Mouse (Mus musculus): Measurements from ENCODE around the gene Rxra. TPM values are rescaled to one million over a fixed set of nuclear protein-coding genes. Genes with fewer than 3 reads are reported as not detected.

The Rxra gene
- total and polyA plus RNA-seq, 3 experiments, result 0.05 TPM; not detected in 2

- Histone ChIP-seq H3K36me3 (replicated peaks) (no peaks in the 10 kb centered on the region), H3K4me3 (ENCODE audit: low read depth, low read length) (no peak overlapping the region), H3K4me1 (ENCODE audit: insufficient read depth, low read depth, low read length) (peaks cover 55% of the 10 kb centered on the region), H3K9me3 (replicated peaks) (no peaks in the 10 kb centered on the region), H3K27me3 (ENCODE audit: insufficient read depth, low read length) (peaks cover 24% of the 10 kb centered on the region)
- no peak for TF ChIP-seq TAL1 (conservative IDR thresholded peaks at IDR 0.05; ENCODE audit: low read depth, low read length)
- no peak for TF ChIP-seq CTCF (IDR thresholded peaks at IDR 0.05; ENCODE audit: low read depth, low read length)
- no peak for TF ChIP-seq GATA1 (IDR thresholded peaks at IDR 0.05; ENCODE audit: borderline replicate concordance, low read length)
- TF ChIP-seq POLR2AphosphoS5 (IDR thresholded peaks at IDR 0.05; ENCODE audit: insufficient replicate concordance, low read depth, low read length), result no peak
- TF ChIP-seq GATA2 (IDR thresholded peaks at IDR 0.05; ENCODE audit: borderline replicate concordance, low read depth, low read length), result no peak
- DNase-seq (ENCODE audit: low spot score) (no peak), ATAC-seq (ENCODE audit: extremely low read depth, insufficient number of reproducible peaks, low FRiP score, poor library complexity, severe bottlenecking) (no peak)
Observed at GRCm38 (mm10) chr2:27712626-27713025, 36.4 kb downstream of the Rxra start.

GRCm38 (mm10) chr2:27713378-27713777 lies 37.1 kb downstream of the Rxra start:
- Histone ChIP-seq H3K4me1 (ENCODE audit: insufficient read depth, low read depth, low read length) (peaks cover 50% of the 10 kb centered on the region), H3K9me3 (replicated peaks) (no peaks in the 10 kb centered on the region), H3K4me3 (ENCODE audit: low read depth, low read length) (no peak overlapping the region), H3K27me3 (ENCODE audit: insufficient read depth, low read length) (peaks cover 28% of the 10 kb centered on the region), H3K36me3 (replicated peaks) (no peaks in the 10 kb centered on the region)
- DNase-seq (ENCODE audit: low spot score) (no peak), ATAC-seq (ENCODE audit: extremely low read depth, insufficient number of reproducible peaks, low FRiP score, poor library complexity, severe bottlenecking) (no peak)
- no peak for TF ChIP-seq CTCF (IDR thresholded peaks at IDR 0.05; ENCODE audit: low read depth, low read length)
- no peak for TF ChIP-seq TAL1 (conservative IDR thresholded peaks at IDR 0.05; ENCODE audit: low read depth, low read length)
- TF ChIP-seq GATA2 (IDR thresholded peaks at IDR 0.05; ENCODE audit: borderline replicate concordance, low read depth, low read length), result no peak
- TF ChIP-seq GATA1 (IDR thresholded peaks at IDR 0.05; ENCODE audit: borderline replicate concordance, low read length), result no peak
- no peak for TF ChIP-seq POLR2AphosphoS5 (IDR thresholded peaks at IDR 0.05; ENCODE audit: insufficient replicate concordance, low read depth, low read length)

GRCm38 (mm10) chr2:27714131-27714530 lies 37.9 kb downstream of the Rxra start:
- H3K36me3 ChIP-seq (replicated peaks), result no peaks in the 10 kb centered on the region
- peaks cover 31% of the 10 kb centered on the region for H3K27me3 ChIP-seq (ENCODE audit: insufficient read depth, low read length)
- TF ChIP-seq GATA1 (IDR thresholded peaks at IDR 0.05; ENCODE audit: borderline replicate concordance, low read length) (no peak), GATA2 (IDR thresholded peaks at IDR 0.05; ENCODE audit: borderline replicate concordance, low read depth, low read length) (no peak), POLR2AphosphoS5 (IDR thresholded peaks at IDR 0.05; ENCODE audit: insufficient replicate concordance, low read depth, low read length) (no peak), CTCF (IDR thresholded peaks at IDR 0.05; ENCODE audit: low read depth, low read length) (no peak)
- H3K9me3 ChIP-seq (replicated peaks), result no peaks in the 10 kb centered on the region
- ATAC-seq (ENCODE audit: extremely low read depth, insufficient number of reproducible peaks, low FRiP score, poor library complexity, severe bottlenecking), result no peak
- DNase-seq (ENCODE audit: low spot score), result no peak
- H3K4me1 ChIP-seq (ENCODE audit: insufficient read depth, low read depth, low read length), result peaks cover 48% of the 10 kb centered on the region
- H3K4me3 ChIP-seq (ENCODE audit: low read depth, low read length), result no peak overlapping the region

GRCm38 (mm10) chr2:27715221-27715620 lies 39.0 kb downstream of the Rxra start:
- ATAC-seq (ENCODE audit: extremely low read depth, insufficient number of reproducible peaks, low FRiP score, poor library complexity, severe bottlenecking) (no peak), DNase-seq (ENCODE audit: low spot score) (no peak)
- no peak overlapping the region for H3K4me3 ChIP-seq (ENCODE audit: low read depth, low read length)
- TF ChIP-seq GATA2 (IDR thresholded peaks at IDR 0.05; ENCODE audit: borderline replicate concordance, low read depth, low read length) (no peak), CTCF (IDR thresholded peaks at IDR 0.05; ENCODE audit: low read depth, low read length) (no peak), TAL1 (conservative IDR thresholded peaks at IDR 0.05; ENCODE audit: low read depth, low read length) (no peak), POLR2AphosphoS5 (IDR thresholded peaks at IDR 0.05; ENCODE audit: insufficient replicate concordance, low read depth, low read length) (no peak), GATA1 (IDR thresholded peaks at IDR 0.05; ENCODE audit: borderline replicate concordance, low read length) (no peak)
- no peaks in the 10 kb centered on the region for H3K9me3 ChIP-seq (replicated peaks)
- H3K36me3 ChIP-seq (replicated peaks), result no peaks in the 10 kb centered on the region
- peaks cover 45% of the 10 kb centered on the region for H3K4me1 ChIP-seq (ENCODE audit: insufficient read depth, low read depth, low read length)
- peaks cover 42% of the 10 kb centered on the region for H3K27me3 ChIP-seq (ENCODE audit: insufficient read depth, low read length)

GRCm38 (mm10) chr2:27716339-27716738 lies 40.1 kb downstream of the Rxra start:
- peaks cover 35% of the 10 kb centered on the region for H3K4me1 ChIP-seq (ENCODE audit: insufficient read depth, low read depth, low read length)
- H3K4me3 ChIP-seq (ENCODE audit: low read depth, low read length), result no peak overlapping the region
- no peak for TF ChIP-seq POLR2AphosphoS5 (IDR thresholded peaks at IDR 0.05; ENCODE audit: insufficient replicate concordance, low read depth, low read length)
- DNase-seq (ENCODE audit: low spot score) (no peak), ATAC-seq (ENCODE audit: extremely low read depth, insufficient number of reproducible peaks, low FRiP score, poor library complexity, severe bottlenecking) (no peak)
- H3K36me3 ChIP-seq (replicated peaks), result no peaks in the 10 kb centered on the region
- H3K9me3 ChIP-seq (replicated peaks), result no peaks in the 10 kb centered on the region
- H3K27me3 ChIP-seq (ENCODE audit: insufficient read depth, low read length), result peaks cover 50% of the 10 kb centered on the region

- Histone ChIP-seq H3K4me1 (ENCODE audit: insufficient read depth, low read depth, low read length) (peaks cover 23% of the 10 kb centered on the region), H3K36me3 (replicated peaks) (no peaks in the 10 kb centered on the region), H3K4me3 (ENCODE audit: low read depth, low read length) (no peak overlapping the region), H3K9me3 (replicated peaks) (no peaks in the 10 kb centered on the region), H3K27me3 (ENCODE audit: insufficient read depth, low read length) (peaks cover 61% of the 10 kb centered on the region)
- ATAC-seq (ENCODE audit: extremely low read depth, insufficient number of reproducible peaks, low FRiP score, poor library complexity, severe bottlenecking) (no peak), DNase-seq (ENCODE audit: low spot score) (no peak)
- TF ChIP-seq CTCF (IDR thresholded peaks at IDR 0.05; ENCODE audit: low read depth, low read length), result no peak
- no peak for TF ChIP-seq POLR2AphosphoS5 (IDR thresholded peaks at IDR 0.05; ENCODE audit: insufficient replicate concordance, low read depth, low read length)
- TF ChIP-seq GATA2 (IDR thresholded peaks at IDR 0.05; ENCODE audit: borderline replicate concordance, low read depth, low read length), result no peak
- no peak for TF ChIP-seq TAL1 (conservative IDR thresholded peaks at IDR 0.05; ENCODE audit: low read depth, low read length)
- TF ChIP-seq GATA1 (IDR thresholded peaks at IDR 0.05; ENCODE audit: borderline replicate concordance, low read length), result no peak
Observed at GRCm38 (mm10) chr2:27718191-27718590, 42.0 kb downstream of the Rxra start.

GRCm38 (mm10) chr2:27719601-27720000 lies 43.4 kb downstream of the Rxra start:
- Histone ChIP-seq H3K4me1 (ENCODE audit: insufficient read depth, low read depth, low read length) (peaks cover 9% of the 10 kb centered on the region; the same call in 1 of the 2 replicates), H3K4me3 (ENCODE audit: low read depth, low read length) (no peak overlapping the region), H3K27me3 (ENCODE audit: insufficient read depth, low read length) (peaks cover 73% of the 10 kb centered on the region), H3K9me3 (replicated peaks) (no peaks in the 10 kb centered on the region), H3K36me3 (replicated peaks) (no peaks in the 10 kb centered on the region)
- TF ChIP-seq GATA2 (IDR thresholded peaks at IDR 0.05; ENCODE audit: borderline replicate concordance, low read depth, low read length) (no peak), GATA1 (IDR thresholded peaks at IDR 0.05; ENCODE audit: borderline replicate concordance, low read length) (no peak), POLR2AphosphoS5 (IDR thresholded peaks at IDR 0.05; ENCODE audit: insufficient replicate concordance, low read depth, low read length) (no peak), TAL1 (conservative IDR thresholded peaks at IDR 0.05; ENCODE audit: low read depth, low read length) (no peak), CTCF (IDR thresholded peaks at IDR 0.05; ENCODE audit: low read depth, low read length) (no peak)
- ATAC-seq (ENCODE audit: extremely low read depth, insufficient number of reproducible peaks, low FRiP score, poor library complexity, severe bottlenecking), result no peak
- DNase-seq (ENCODE audit: low spot score), result no peak
